Mouse (Mus musculus) intestine, embryonic 16.5 days (tissue): ENCODE data around the gene Nav3. TPM values are rescaled to one million over a fixed set of nuclear protein-coding genes. Genes with fewer than 3 reads are reported as not detected.
"Not testable (repeated sequence)": the region's sequence is repeated elsewhere in the genome, so short reads cannot be mapped to it uniquely, and the experiment has no call there.

Source experiments
- ATAC-seq: fragments of 200-750 bp; cut with Nextera tagmentation; 2 replicates; pipeline ENCODE4 v1.8.0; 2017; ENCODE audit warnings: moderate TSS enrichment, moderate library complexity
- H3K27ac ChIP-seq: fragments of 300-500 bp; sonication (generic); 2 replicates; pipeline ENCODE4 v1.5.1; 2014; ENCODE audit warnings: mild to moderate bottlenecking, low read length
- H3K27me3 ChIP-seq: fragments of 300-500 bp; sonication (generic); replicated peaks from 2 replicates; pipeline ENCODE4 v1.6.1; 2014; ENCODE audit warnings: low read length, control low read depth, mixed read lengths; ENCODE audit not compliant: control insufficient read depth, insufficient read depth
- H3K36me3 ChIP-seq: fragments of 300-500 bp; sonication (generic); 2 replicates; pipeline ENCODE4 v1.6.1; 2014; ENCODE audit warnings: low read length, control low read depth; ENCODE audit not compliant: control insufficient read depth, insufficient read depth
- H3K4me1 ChIP-seq: fragments of 300-500 bp; sonication (generic); 2 replicates; pipeline ENCODE4 v1.6.1; 2014; ENCODE audit warnings: low read length, control low read depth, mixed read lengths; ENCODE audit not compliant: control insufficient read depth, insufficient read depth
- H3K4me2 ChIP-seq: fragments of 300-500 bp; sonication (generic); 2 replicates; pipeline ENCODE4 v1.6.1; 2014; ENCODE audit warnings: low read depth, low read length, control low read depth
- H3K4me3 ChIP-seq: fragments of 300-500 bp; sonication (generic); 2 replicates; pipeline ENCODE4 v1.5.1; 2014; ENCODE audit warnings: mild to moderate bottlenecking, low read length
- H3K9ac ChIP-seq: fragments of 300-500 bp; sonication (generic); 2 replicates; pipeline ENCODE4 v1.6.1; 2014; ENCODE audit warnings: low read depth, low read length
- H3K9me3 ChIP-seq: fragments of 300-500 bp; sonication (generic); 2 replicates; pipeline ENCODE4 v1.6.1; 2016; ENCODE audit warnings: low read length, control low read depth; ENCODE audit not compliant: control insufficient read depth
- WGBS: fragments of 180-500 bp; shearing (Covaris S2); extraction: QIAGEN DNeasy Blood & Tissue Kit; methylation state at CpG from one replicate; pipeline ENCODE4 v1.1.7; 2014; 5-methylcytosine and 5-hydroxymethylcytosine counted together
- polyA plus RNA-seq: library from polyadenylated mRNA; unstranded; fragments of >200 nt; fragmentation: Nextera tagmentation; extraction: Ambion mirVana; gene quantifications from 2 replicates; pipeline ENCODE4 v1.2.1, GENCODE M21; 2015

The Nav3 gene
- polyA plus RNA-seq, 1 experiment from 2014 or later: 0.75 TPM

DNA sequence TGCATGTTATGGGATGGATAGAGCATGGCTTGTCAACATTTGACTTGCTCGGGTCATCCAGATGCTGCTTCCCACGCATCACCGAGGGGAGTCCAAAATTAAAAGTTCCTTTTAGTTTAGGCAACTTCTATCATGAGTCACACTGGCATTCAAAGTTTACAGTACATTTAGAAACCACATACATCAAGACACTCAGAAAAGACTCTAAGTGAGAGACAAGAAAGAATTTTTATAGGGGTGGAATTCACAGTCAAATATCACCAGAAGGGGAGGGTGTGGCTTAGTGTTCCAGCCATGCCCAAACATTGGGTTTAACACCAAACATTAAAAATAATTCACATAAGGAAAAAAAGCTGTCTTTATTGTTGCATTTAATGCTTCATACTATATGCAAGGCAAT is 57.4 kb downstream of the Nav3 start:
- ATAC-seq: no peak
- Histone ChIP-seq H3K4me2 (no peak overlapping the region), H3K36me3 (no peaks in the 10 kb centered on the region), H3K9me3 (no peaks in the 10 kb centered on the region), H3K4me1 (no peaks in the 10 kb centered on the region), H3K27ac (no peak overlapping the region), H3K4me3 (no peak overlapping the region), H3K9ac (no peak overlapping the region), H3K27me3 (no peaks in the 10 kb centered on the region)
- WGBS: 83% methylated on average over 3 of the region's 3 CpGs

DNA sequence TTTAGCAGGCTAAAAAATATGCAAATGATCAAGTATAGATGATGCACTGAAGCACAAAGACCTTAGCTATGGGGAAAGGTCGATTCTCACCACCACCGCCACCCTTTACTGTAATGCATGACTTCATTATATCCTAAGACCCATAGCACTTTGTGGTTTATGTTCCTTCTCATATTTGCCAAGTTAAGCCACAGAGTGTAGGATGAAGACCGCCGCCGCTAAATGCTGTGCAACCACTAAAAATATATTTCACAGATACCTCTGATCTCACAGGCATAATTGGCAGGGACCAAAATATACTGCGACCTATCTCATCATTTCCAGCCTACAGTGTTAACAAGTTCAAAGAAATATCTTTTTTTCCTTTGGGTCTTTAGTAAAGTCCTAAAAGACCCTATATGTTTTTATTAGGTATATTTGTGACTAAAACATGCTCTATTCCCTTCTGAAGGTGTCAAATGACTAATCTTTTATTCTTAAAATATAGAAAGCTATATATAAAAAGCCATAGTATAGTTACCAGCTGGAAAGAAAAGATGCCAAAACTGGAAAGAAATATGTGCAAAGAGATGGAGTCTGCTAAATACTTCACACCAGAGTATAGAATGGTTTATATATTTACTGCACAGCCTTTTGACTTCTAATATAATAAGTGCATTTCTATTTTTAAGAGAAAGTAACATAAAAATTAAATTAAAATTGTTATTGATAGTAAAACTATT is 69.4 kb downstream of the Nav3 start:
- WGBS: 90% methylated on average over 6 of the region's 6 CpGs
- Histone ChIP-seq H3K4me2 (no peak overlapping the region), H3K4me1 (no peaks in the 10 kb centered on the region), H3K4me3 (no peak overlapping the region), H3K9ac (no peak overlapping the region), H3K27ac (no peak overlapping the region), H3K9me3 (no peaks in the 10 kb centered on the region), H3K27me3 (no peaks in the 10 kb centered on the region), H3K36me3 (no peaks in the 10 kb centered on the region)
- ATAC-seq: no peak

DNA sequence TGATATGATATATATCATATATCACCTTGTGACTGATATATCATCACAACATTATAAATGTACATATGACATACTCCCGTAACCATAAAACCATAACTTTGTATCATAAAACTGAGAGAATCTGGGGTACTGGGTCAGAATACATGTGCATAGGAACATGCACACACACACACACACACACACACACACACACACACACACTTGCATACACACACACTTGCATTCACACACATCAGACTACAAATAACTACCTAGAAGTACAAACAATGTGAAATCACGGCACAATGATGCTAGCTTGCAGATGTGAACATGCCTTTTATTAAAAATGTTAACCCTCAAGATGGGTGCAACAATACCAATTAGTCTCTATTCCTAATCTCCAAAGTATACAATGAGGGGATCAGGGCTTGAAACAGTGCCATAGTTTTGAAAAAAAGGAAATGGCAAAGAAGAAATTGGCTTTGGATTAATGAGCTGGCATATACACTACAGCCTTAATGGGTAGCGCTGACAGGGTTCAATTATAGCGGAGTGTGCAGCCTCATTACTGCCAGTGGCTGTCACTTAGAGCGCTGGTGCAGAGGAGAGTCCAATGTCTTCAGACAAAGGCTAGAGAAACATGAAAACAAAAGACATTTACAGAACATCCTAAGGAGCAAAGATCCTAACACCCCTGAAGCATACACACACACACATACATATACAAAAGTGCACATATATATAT is 72.3 kb downstream of the Nav3 start:
- not testable (repeated sequence) for H3K4me1 ChIP-seq, ATAC-seq, H3K27me3 ChIP-seq, H3K9ac ChIP-seq, H3K4me3 ChIP-seq, H3K27ac ChIP-seq, H3K36me3 ChIP-seq, H3K9me3 ChIP-seq, H3K4me2 ChIP-seq
- 75% methylated on average over 5 of the region's 5 CpGs for WGBS

DNA sequence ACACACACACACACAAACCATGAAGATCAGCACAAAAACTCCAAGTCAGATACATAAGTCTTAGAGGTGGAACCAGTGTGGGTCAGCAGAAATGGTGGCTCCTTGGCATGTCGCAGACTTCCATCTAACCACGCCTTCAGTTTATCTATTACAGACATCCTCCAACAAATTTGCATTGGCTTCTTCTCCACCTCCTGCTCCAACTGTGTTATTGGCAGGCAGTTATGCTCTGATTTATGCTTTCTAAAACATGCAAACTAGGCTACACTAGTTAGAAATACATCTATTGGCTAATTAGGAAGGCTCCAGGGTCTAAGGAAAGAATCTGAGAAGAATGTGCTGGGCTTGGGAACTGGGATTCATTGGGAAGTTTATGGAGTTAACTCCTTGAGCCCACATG is 75.2 kb downstream of the Nav3 start:
- Histone ChIP-seq H3K9me3 (no peaks in the 10 kb centered on the region), H3K4me2 (no peak overlapping the region), H3K36me3 (no peaks in the 10 kb centered on the region), H3K9ac (no peak overlapping the region), H3K4me1 (no peaks in the 10 kb centered on the region), H3K27ac (no peak overlapping the region), H3K27me3 (no peaks in the 10 kb centered on the region), H3K4me3 (no peak overlapping the region)
- no peak for ATAC-seq
- WGBS: 88% methylated on average over 2 of the region's 2 CpGs

DNA sequence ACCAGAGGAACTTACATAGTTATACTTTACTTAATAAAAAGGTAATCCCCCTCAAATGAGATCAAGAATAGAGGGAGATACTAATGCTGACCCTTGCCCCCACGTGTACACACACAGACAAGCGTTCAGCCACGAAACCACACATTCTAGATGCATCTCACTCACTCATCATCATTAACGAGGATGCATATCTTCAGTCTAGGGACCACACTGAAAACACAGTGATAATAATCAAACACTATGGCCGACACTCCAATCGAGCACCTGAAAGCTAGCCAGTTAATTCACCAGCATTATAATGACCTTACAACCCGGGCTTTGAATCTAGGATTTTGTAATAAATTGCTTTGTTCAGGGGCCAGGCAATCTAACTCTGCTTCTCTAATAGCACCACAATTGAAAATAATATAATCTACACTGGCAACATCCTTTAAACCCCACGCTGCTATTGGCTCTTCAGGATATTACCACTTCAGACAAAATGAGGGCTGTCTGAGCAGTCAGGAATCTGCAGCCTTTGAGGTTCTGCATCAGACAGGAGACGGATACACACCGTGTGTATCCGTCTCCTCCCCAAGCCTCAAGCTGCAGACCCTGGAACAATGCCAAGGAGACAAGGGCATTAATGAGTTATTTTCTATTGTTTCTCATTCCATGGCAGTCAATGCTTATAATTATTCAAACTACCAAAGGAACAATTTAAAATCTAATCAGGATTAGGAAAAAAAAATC is 83.1 kb downstream of the Nav3 start:
- ATAC-seq: no peak
- WGBS: 59% methylated on average over 11 of the region's 11 CpGs
- no peak overlapping the region for H3K9ac ChIP-seq
- H3K4me2 ChIP-seq: no peak overlapping the region
- no peaks in the 10 kb centered on the region for H3K4me1 ChIP-seq
- no peaks in the 10 kb centered on the region for H3K9me3 ChIP-seq
- no peaks in the 10 kb centered on the region for H3K36me3 ChIP-seq
- no peaks in the 10 kb centered on the region for H3K27me3 ChIP-seq
- no peak overlapping the region for H3K4me3 ChIP-seq
- H3K27ac ChIP-seq: no peak overlapping the region

DNA sequence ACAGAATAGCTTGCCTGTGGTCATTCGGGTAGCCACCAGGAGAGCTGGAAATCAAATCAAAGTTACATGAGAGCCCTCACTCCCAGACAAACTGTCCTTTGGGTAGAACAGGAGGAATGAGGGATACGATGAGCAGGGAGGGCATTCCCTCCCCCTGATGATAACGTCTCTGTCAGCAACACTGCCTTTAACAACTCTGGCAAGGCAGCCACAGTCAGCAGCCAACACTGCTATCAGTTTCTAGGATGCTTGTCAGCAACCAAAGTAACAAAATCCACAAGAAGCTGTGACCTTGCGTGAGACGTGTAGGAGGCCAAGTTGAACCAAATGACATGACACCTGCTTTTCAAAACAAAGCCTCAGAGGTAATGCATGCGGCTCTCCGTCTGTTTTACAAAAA is 103.9 kb downstream of the Nav3 start:
- H3K27me3 ChIP-seq: no peaks in the 10 kb centered on the region
- no peak overlapping the region for H3K4me2 ChIP-seq
- no peak overlapping the region for H3K27ac ChIP-seq
- no peak overlapping the region for H3K4me3 ChIP-seq
- H3K36me3 ChIP-seq: no peaks in the 10 kb centered on the region
- whole genome bisulfite sequencing: 63% methylated on average over 7 of the region's 7 CpGs
- H3K9ac ChIP-seq: no peak overlapping the region
- no peak for ATAC-seq
- no peaks in the 10 kb centered on the region for H3K4me1 ChIP-seq
- H3K9me3 ChIP-seq: no peaks in the 10 kb centered on the region

DNA sequence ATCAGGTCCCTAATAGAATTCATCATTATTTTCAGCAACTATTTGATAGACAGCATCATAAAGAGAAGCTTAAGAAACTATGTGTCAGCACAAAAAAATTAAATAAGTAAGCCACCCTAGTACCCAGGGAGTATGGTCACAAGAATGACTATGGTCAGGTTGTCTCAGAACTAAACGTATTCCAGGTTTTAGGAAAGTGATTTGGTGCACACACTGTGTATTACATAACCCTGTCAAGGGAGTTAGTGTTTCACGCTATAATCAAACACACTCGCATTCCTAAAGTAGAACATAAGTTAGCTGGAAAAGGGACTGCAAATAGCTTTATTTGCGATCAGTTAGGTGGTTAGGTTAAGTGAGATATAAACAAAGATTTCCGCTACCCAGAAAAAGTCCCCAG is 126.0 kb downstream of the Nav3 start:
- Histone ChIP-seq H3K27ac (no peak overlapping the region), H3K36me3 (no peaks in the 10 kb centered on the region), H3K4me1 (no peaks in the 10 kb centered on the region), H3K9me3 (no peaks in the 10 kb centered on the region), H3K4me2 (no peak overlapping the region), H3K9ac (no peak overlapping the region), H3K4me3 (no peak overlapping the region), H3K27me3 (no peaks in the 10 kb centered on the region)
- ATAC-seq: no peak
- WGBS: 61% methylated on average over 5 of the region's 5 CpGs

DNA sequence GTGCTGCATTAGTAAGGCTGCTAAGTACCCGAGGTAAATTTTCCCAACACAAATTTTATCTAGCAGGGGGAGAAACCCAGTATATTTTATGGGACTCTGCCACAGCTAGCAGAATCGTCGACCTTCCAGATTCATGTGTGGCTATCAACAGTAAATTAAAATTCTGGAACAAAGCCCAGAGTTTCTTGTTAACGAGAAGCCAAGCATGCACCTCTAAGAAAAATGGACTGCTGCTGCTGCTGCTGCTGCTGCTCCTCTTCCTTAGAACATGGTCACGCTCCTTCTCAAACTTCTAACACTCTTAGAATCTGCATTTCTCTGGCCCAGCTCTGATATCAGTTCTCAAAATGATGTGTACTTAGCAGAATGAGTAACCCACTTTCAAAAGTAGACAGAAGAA is 126.4 kb downstream of the Nav3 start:
- H3K27me3 ChIP-seq: no peaks in the 10 kb centered on the region
- H3K4me1 ChIP-seq: no peaks in the 10 kb centered on the region
- no peak overlapping the region for H3K27ac ChIP-seq
- H3K9me3 ChIP-seq: no peaks in the 10 kb centered on the region
- no peak overlapping the region for H3K4me2 ChIP-seq
- no peak overlapping the region for H3K9ac ChIP-seq
- H3K36me3 ChIP-seq: no peaks in the 10 kb centered on the region
- no peak for ATAC-seq
- no peak overlapping the region for H3K4me3 ChIP-seq
- 37% methylated on average over 5 of the region's 5 CpGs for WGBS

DNA sequence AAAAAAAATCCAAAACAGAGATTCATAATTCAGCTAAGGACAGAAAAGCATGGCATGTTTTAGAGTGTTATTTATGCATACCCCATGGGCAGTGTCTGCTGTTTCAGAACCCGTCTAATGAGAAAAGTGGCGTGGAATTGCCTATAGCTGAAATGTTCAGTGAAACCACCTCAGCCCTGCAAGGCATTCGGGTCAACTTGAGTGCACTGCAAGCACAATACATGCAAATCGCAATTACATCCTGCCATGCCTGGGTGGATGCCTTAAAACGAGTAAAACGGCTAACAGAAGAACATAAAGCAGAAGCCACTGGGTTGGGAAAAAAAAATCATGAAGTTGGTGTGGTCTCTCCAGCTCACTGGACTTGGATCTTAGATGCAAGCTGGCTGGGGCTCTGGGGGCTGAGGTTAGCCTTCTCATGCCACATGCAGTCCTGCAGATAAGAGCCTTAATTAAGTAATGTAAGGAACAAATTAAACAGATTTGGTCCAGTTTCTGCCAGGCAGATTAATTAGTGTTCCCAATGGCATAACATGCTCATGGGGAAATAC is 133.8 kb downstream of the Nav3 start:
- Histone ChIP-seq H3K4me2 (no peak overlapping the region), H3K4me1 (no peaks in the 10 kb centered on the region), H3K9me3 (no peaks in the 10 kb centered on the region), H3K9ac (no peak overlapping the region), H3K36me3 (no peaks in the 10 kb centered on the region), H3K4me3 (no peak overlapping the region), H3K27me3 (no peaks in the 10 kb centered on the region), H3K27ac (no peak overlapping the region)
- ATAC-seq: no peak
- 74% methylated on average over 6 of the region's 6 CpGs for WGBS
